Mouse (Mus musculus): ENCODE data around the gene Lama5. TPM values are rescaled to one million over a fixed set of nuclear protein-coding genes. Genes with fewer than 3 reads are reported as not detected.

Lama5 gene
- total RNA-seq, 1 experiment from 2014 or later = 0.20 TPM

DNA sequence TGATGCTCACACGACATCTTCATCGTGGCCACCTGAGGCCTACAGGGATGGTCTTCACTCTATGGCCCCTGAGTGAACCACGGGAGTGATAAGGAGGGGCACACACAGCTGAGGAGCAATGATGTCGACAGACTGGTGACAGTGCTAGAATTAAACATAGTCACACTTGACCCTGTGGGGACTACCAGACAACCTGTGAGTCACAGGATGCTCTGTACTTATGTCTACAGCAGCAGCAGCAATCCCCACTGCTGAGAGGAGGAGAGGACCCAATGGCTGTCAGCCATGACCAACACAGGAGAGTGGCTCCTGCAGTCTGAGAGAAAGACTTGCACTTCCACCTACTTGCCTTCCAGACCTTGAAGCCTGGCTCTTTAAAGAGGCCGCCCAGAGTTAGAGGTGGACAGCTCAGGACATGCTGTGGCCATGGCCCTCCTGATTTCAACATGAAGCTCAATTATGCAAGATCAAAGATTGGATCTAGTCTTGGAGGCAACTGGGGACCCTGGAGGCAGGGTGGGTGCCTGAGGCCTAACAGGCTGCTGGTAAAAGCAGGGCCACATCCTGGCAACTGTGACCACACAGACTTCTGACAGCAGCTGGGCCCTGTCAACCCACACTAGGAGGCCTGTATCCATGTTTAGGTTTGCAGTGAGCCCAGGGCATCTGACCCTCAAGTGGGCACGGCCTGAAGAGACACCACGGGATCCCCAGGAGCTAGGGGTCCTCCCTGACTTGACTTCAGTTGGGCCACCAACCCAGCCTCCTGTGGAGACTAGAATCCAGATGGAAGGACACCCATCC, 7.6 kb upstream of the Lama5 start:
- ATAC-seq (replicated peaks in 1 of 2; ENCODE audit: insufficient read depth in 1 of 2, low FRiP score in 2 of 2, low TSS enrichment in 1 of 2, low read depth in 1 of 2, poor library complexity in 2 of 2, severe bottlenecking in 2 of 2) = no peak

DNA sequence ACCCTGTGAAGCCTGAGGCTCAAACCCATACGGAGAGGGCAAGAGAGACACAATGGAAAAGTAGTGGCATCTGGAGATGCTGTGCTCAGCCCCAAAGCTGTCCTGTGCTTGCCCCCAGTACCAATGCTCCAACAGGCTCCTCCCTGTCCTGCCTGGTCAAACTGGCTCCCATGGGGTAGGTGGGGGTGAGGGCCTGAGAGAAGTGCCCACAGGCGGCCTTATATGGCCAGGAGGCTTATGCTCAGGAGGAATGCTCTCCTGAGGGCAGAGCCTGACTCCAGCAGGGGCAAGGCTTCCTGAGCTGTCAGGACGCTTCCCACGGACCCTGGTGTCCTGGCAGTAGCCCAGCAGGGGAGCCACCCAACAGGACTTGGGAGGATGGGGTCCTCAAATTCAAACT, 4.8 kb upstream of the Lama5 start:
- ATAC-seq (replicated peaks in 1 of 2; ENCODE audit: insufficient read depth in 1 of 2, low FRiP score in 2 of 2, low TSS enrichment in 1 of 2, low read depth in 1 of 2, poor library complexity in 2 of 2, severe bottlenecking in 2 of 2) = no peak

DNA sequence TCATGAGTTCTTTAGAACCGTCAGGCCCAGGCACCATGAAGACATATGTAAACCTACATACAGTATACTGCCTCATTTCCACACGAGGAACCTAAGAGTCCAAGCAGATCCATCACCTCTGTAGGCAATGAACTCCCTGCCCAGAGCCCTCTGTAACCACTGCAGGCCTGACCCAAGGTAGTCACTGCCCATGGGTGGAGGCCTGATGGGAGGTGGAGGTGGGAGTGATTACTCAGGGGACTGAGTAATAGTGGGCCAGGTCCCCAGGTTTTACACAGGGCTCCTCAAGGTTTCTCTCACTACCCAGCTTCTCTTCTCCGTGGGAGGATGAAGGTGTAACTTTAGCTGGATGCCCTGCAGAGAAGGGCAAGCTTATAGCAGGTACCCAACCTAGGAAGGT, 3.5 kb upstream of the Lama5 start:
- ATAC-seq (replicated peaks in 1 of 2; ENCODE audit: insufficient read depth in 1 of 2, low FRiP score in 2 of 2, low TSS enrichment in 1 of 2, low read depth in 1 of 2, poor library complexity in 2 of 2, severe bottlenecking in 2 of 2) = no peak

DNA sequence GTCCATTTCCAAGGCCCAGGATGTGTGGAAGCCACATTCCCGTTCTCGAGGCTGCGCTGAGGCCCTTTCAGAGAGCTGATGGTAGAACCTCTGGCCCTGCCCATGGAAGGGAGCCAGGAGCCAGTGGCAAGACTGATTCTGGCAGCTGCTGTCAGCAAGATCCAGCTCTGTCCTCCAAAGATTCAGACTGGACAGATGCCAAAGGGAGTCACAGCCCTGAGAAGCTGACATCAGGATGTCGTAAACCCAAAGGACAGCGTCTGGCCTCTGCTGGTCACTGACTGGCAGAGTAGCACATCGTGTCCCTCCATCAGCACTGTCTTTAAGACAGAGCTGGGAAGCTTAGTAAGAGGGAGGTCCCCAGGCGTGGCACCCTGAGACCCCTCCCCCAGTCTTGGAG, 2.9 kb upstream of the Lama5 start:
- ATAC-seq (replicated peaks in 1 of 2; ENCODE audit: insufficient read depth in 1 of 2, low FRiP score in 2 of 2, low TSS enrichment in 1 of 2, low read depth in 1 of 2, poor library complexity in 2 of 2, severe bottlenecking in 2 of 2) = no peak

DNA sequence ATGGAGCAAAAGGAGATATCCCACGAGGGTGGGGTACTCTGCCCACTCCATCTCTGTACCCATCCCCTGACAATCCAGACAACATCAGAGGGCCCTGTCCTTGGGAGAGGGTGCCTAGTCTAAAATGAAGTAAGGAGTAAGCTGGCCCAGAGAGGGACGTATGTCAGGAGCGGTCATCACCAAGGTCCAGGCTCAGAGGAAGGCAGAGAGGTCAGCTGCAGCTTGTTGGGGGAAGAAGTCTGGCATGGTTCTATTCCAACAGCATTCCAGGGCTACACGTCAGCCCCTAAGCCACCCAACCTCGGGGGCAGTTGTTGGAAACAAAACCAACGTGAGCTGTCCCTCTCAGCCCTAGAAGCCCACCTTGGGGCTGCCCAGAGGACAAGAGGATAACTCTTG, 2.4 kb upstream of the Lama5 start:
- ATAC-seq (replicated peaks in 1 of 2; ENCODE audit: insufficient read depth in 1 of 2, low FRiP score in 2 of 2, low TSS enrichment in 1 of 2, low read depth in 1 of 2, poor library complexity in 2 of 2, severe bottlenecking in 2 of 2) = no peak

DNA sequence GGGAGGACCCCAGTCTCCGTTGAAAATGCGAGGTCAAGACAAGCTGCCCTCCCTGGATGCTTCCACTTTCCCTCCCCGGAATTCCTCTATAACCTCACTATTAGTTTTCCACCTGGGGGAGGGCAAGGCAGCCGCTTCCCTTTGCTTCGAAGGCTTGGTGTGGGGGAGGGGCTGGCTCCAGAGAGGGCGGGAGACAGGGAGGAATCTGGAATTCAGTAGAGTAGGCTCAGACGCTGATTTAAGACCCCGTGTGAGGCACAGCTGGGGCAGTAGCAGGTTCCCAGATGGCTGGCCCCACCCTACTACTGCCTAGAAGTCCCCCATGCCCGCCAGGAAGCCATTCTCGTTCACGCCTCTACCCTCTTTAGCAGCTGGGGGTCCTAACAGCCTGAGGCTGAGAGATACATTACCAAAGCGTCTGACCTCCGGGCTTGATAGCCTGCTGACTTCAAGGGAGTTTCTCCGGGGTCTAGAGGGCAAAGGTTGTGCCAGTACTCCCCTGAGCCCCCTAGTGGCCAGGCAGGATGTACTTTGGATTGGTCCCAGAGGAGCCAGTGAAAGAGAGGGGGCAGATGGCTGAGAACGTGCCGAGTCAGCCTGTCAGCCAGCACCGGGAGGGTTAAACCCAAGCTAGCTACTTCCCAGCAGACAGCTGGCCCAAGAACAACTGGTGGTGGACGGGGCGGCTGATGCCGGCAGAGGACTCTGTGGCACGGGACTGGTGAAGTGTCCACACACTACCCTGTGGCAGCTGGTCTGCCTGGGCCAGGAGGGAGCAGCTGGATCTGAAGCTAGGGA, 1.8 kb upstream of the Lama5 start:
- peak; percentile 57 to 70 for ATAC-seq (replicated peaks in 1 of 2; ENCODE audit: insufficient read depth in 1 of 2, low FRiP score in 2 of 2, low TSS enrichment in 1 of 2, low read depth in 1 of 2, poor library complexity in 2 of 2, severe bottlenecking in 2 of 2)

DNA sequence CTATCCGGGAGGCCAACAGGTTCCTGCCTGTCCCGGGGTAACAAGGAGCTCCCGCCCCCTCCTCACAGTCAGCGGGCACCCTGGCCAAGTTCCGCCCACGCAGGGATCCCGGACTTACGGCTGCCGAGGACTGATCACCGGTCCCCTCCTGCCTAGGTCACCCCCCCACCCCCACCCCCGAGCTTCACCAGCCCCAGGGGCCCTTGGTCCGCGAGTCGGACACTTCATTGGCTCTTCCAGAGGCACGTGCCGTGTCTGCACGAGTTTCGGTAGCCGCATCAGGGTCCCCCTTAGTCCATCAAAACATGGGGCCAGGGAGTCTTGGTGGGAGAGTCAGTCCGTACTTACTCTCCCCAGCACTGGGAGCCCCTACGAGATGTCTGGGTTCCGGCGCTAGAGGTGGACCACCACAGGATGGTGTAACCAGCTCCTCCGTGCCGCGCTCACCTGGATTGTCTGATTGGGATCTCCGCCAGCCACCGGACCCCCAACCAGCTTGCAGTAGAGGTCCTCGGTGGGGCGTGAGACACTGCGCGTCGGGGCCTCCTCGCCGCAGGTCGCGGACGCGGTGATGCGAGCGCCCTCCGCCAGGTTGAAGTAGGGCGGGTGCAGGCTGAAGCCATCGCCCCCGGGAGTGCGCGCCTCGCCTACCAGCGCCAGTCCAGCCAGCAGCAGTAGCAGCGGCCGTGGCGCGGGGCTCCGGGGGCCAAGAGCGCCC, 456 bp downstream of the Lama5 start:
- peak; percentile 6 to 31; a peak in 1 of 4 replicates for ATAC-seq (replicated peaks in 1 of 2; ENCODE audit: insufficient read depth in 1 of 2, low FRiP score in 2 of 2, low TSS enrichment in 1 of 2, low read depth in 1 of 2, poor library complexity in 2 of 2, severe bottlenecking in 2 of 2)

DNA sequence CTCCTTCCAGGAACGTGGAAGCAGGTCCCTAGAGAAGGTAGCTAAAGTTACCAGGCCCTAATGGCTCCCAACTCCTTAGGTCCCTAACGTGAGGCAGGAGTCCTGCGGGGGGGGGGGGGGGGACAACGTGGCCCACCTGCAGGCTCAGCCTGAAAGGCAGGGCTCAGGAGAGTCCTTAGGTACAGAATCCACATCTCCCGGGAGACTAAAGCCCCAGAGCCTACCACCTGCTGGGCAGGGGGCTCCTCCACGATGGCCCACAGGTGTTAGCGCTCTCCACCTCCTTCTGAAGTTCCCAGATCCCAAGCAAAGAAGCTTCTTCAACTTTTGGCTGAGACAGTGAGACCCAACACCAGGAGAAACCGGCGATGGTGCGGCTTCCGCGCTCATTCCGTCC, 1.0 kb downstream of the Lama5 start:
- ATAC-seq (replicated peaks in 1 of 2; ENCODE audit: insufficient read depth in 1 of 2, low FRiP score in 2 of 2, low TSS enrichment in 1 of 2, low read depth in 1 of 2, poor library complexity in 2 of 2, severe bottlenecking in 2 of 2) = no peak

DNA sequence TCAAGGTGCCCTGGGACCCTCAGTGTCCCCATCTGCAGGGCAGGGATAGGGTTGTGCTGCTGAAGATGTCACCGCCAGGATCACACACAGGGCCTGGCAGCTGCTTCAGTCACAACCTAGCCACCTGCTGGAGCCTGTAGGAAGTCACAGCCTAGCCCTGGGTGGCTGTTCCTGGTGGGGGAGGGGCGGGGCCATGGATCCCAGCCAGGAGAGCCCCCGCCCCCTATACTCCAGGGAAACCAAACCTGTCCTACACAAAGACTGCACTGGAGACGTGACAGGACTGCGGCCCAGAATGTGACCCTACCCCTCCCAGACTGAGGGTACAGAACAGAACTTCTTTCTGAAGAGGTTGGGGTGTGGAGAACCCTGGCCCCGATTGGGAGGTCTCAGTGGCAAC, 3.4 kb downstream of the Lama5 start:
- no peak for ATAC-seq (replicated peaks in 1 of 2; ENCODE audit: insufficient read depth in 1 of 2, low FRiP score in 2 of 2, low TSS enrichment in 1 of 2, low read depth in 1 of 2, poor library complexity in 2 of 2, severe bottlenecking in 2 of 2)

DNA sequence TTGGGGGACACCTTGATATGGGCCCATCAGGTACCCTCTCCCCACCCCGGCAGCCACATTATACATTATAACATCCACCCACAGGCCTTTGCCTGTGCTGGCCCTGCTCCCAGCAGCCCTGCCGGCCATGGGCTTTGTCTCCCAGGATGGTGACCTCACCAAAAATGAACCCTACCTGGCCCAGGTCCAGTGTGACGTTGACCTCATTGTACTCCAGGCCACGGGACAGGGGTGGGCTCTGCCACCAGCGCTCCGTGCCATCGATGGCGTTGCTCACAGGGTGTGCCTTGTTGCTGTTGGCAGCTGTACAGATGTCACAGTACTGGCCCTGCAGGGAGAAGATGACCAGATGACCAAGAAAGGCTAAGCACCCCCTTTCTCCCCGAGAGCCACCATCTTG, 4.6 kb downstream of the Lama5 start:
- no peak for ATAC-seq (replicated peaks in 1 of 2; ENCODE audit: insufficient read depth in 1 of 2, low FRiP score in 2 of 2, low TSS enrichment in 1 of 2, low read depth in 1 of 2, poor library complexity in 2 of 2, severe bottlenecking in 2 of 2)

DNA sequence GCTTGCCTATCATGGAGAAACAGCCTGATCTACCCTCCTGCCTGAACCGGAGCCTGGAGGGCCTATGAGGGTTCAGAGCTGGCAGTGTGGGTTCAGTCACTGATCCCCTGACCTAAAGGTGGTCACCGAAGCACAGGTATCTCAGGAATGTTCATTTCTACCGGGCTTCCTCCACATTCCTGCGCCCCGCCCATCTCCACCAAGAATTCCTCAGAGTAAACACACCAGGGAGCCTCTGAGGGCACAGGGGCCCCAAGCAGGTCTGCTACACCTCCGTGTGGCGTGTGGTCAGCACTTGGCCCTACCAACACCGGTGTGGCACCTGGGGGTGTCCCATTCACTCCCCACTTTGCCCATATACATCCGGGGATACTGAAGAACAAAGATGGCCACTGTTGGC, 5.5 kb downstream of the Lama5 start:
- no peak for ATAC-seq (replicated peaks in 1 of 2; ENCODE audit: insufficient read depth in 1 of 2, low FRiP score in 2 of 2, low TSS enrichment in 1 of 2, low read depth in 1 of 2, poor library complexity in 2 of 2, severe bottlenecking in 2 of 2)

DNA sequence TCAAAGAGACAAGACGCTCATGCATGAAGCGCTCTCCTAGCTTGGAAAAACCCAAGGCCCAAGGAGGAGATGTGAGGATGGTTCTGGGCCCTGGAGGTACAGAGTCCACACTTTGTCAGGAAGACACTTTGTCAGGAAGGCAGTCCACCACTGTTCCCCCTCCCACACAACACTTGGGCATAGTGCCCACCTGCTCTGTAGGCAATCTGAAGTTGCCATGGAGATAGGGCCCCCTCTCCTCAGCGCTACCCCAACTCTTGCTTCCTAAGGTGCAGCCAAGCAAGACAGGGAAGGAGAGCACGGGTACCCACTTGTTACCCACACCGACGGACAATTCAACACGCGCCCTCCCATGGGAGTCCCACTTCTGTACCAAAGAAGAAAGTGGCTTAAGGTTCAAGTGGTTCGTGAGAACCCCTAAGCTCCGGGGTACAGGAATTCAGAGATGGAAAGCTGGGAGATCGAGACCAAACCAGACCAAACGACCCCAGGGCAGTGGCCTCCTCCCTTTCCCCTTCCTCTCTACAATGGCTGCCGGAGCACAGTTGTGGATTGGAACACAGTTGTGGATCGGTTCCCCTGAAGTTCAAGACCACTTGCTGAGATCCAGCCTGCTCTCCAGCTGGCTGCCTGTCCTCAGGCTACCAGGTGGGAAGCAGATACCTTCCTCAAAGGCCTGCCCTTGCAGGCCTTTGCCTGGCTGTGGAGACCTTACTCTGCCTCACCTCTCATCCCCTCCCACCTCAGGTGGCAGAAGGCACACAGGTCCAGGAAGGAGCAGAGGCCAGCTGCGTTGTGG, 6.3 kb downstream of the Lama5 start:
- ATAC-seq (replicated peaks in 1 of 2; ENCODE audit: insufficient read depth in 1 of 2, low FRiP score in 2 of 2, low TSS enrichment in 1 of 2, low read depth in 1 of 2, poor library complexity in 2 of 2, severe bottlenecking in 2 of 2) = no peak

DNA sequence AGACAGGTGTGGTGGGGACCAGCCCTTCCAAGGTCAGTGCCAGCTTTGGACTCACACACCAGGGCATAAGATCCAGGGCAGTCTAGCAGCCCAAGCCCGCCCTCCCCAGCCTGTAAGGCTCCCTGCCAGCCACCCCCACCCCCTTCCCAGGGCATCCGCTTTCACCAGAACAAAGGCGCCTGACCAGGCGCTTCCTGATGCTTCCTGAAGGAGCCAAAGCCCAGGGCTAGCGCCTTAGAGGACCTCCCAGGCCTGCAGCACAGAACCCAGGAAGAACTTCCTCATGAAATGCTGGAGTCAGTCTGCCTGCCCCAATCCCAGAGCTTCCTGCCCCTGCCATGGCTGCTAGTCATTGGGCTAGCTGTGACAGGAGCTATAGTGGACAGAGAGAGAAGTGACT, 7.0 kb downstream of the Lama5 start:
- no peak for ATAC-seq (replicated peaks in 1 of 2; ENCODE audit: insufficient read depth in 1 of 2, low FRiP score in 2 of 2, low TSS enrichment in 1 of 2, low read depth in 1 of 2, poor library complexity in 2 of 2, severe bottlenecking in 2 of 2)

DNA sequence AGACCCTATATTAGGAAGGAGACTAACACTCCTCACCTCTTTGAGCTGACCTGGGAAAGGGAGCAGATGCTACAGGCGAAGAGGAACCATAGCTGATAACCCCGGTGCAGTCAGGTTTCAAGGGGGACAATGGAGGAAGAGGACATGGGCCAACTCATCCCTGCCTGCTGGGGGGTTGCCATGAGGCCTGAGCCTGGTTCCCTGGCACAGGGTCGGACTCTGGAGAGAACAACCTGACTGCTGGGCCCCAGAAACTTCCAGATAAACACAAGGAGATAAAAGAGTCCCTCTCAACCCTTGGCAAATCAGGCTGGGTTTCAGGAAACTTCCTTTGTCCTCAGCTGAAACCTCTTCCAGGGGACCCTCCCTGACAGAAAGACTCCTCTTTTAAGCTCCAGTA, 7.4 kb downstream of the Lama5 start:
- ATAC-seq (replicated peaks in 1 of 2; ENCODE audit: insufficient read depth in 1 of 2, low FRiP score in 2 of 2, low TSS enrichment in 1 of 2, low read depth in 1 of 2, poor library complexity in 2 of 2, severe bottlenecking in 2 of 2) = no peak

DNA sequence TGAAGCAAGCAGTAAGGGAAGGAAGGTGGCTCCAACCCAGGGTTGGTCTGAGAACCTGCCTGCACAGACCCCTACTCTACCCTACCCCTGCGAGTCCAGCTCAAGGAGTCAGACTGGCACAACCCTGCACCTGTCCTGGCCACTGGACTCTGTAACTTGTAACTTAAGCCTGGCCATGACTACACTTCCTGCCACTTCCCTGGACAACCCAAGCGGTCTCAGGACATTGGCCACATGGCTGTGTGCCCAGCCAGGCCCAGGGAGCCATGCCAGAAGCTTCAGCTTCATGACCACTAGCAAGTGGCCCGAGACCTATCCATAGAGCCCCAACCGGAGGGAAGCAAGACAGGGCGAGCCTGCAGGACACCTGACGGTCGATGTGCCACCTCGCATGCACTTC, 8.1 kb downstream of the Lama5 start:
- ATAC-seq (replicated peaks in 1 of 2; ENCODE audit: insufficient read depth in 1 of 2, low FRiP score in 2 of 2, low TSS enrichment in 1 of 2, low read depth in 1 of 2, poor library complexity in 2 of 2, severe bottlenecking in 2 of 2) = no peak

DNA sequence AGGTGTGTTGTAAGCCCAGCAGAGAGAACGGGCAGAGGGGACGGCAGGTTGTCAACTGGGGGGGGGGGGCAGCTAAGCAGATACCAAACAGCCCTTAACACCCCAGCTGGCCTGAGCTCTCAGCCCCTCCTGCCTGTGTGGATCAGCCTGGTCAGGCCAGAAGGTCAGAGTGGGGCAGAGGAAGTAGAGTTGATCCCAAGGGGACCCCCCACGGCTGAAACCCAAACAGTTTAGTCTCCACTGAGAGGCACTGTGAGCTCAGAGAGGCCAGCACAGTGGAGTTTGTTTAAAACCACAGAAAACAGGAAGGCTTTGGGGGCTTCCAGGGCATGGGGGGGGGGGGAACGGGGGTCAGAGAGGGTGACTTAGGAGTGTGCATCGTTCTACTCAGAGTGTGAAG, 8.7 kb downstream of the Lama5 start:
- ATAC-seq (replicated peaks in 1 of 2; ENCODE audit: insufficient read depth in 1 of 2, low FRiP score in 2 of 2, low TSS enrichment in 1 of 2, low read depth in 1 of 2, poor library complexity in 2 of 2, severe bottlenecking in 2 of 2) = no peak

DNA sequence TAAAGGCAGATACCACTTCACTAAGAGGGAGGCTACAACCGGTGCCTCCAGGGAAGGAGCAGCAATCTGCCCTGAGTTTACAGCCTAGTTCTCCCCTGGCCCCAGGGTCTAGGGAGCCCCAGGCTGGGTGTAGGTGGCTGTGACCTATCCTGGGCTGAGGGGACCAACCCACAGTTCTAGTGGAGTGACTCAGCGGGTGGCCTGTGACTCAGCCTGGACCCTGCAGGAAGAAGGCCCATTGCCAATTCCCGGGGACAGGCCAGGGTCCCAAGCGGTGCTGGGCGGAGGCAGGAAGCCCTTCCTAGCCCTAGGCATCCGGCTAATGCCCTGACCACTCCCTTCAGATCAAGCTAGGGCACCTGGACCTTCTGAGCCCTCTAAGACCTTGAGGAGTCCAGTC, 9.7 kb downstream of the Lama5 start:
- 0 out of 4 replicates have a peak, but pooled peaks of 1 of the 2 experiments have one; percentile 18 for ATAC-seq (replicated peaks in 1 of 2; ENCODE audit: insufficient read depth in 1 of 2, low FRiP score in 2 of 2, low TSS enrichment in 1 of 2, low read depth in 1 of 2, poor library complexity in 2 of 2, severe bottlenecking in 2 of 2)
